Mouse (Mus musculus) gastrocnemius, adult 18-20 months (tissue): ENCODE measurements around the gene Slc9c1. TPM values are rescaled to one million over a fixed set of nuclear protein-coding genes. Genes with fewer than 3 reads are reported as not detected.

Source experiments
- DNase-seq: peaks from one replicate; pipeline ENCODE4 v3.0.0; 2021; ENCODE audit warnings: low spot score
- total RNA-seq, 2 experiments: library from RNA; stranded (reverse); gene quantifications; 2 replicates each; pipeline ENCODE4 v1.2.3; 2021

The Slc9c1 gene
- total RNA-seq, 2 experiments from 2014 or later, result not detected

- no peak for DNase-seq
Observed at GRCm38 (mm10) chr16:45625342-45625741, 90.2 kb downstream of the Slc9c1 start.

GRCm38 (mm10) chr16:45629497-45630105, 94.5 kb downstream of the Slc9c1 start:
- DNase-seq, result no peak

GRCm38 (mm10) chr16:45630347-45630960, 95.3 kb downstream of the Slc9c1 start:
- DNase-seq, result peak; percentile 44

DNA sequence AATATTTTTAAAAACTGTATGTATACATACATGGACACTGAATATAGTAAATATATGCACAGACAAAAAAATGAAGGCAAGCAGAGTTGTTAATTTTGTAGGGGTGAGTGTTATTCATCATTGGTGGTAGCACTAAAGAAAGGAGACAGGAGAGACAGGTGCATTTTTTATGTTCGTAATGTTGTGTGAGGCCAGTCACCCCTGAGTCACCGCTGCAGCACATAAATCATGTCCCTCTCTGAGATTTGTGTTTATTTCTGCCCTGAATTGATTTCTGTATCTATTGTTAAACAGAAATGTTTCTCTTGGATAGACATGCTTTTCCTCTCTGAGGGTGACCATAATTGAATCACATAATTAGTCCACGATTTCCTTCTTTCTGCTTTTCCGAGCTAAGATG, 97.3 kb downstream of the Slc9c1 start:
- no peak for DNase-seq

GRCm38 (mm10) chr16:45635826-45636225, 100.7 kb downstream of the Slc9c1 start:
- DNase-seq, result no peak

- no peak for DNase-seq
Observed at GRCm38 (mm10) chr16:45640070-45640762, 105.1 kb downstream of the Slc9c1 start.

DNA sequence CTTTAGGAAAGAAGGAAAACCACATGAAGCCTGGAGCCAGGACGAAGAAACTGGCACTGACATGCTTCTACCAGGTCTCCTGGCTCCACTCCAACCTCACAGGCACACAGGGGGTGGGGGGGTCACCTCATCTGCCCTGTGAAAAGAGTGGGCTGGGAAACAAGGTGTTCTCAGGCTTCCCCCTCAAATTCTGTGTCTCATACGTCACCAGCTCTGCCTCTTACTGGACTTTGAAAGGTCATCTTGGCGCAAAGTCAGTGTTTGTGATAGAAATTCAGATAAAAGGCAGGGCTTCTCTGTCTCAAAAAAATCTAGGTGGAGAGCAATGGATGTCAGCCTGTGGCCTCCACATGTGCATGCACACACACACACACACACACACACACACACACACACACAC, 106.2 kb downstream of the Slc9c1 start:
- no peak for DNase-seq

DNA sequence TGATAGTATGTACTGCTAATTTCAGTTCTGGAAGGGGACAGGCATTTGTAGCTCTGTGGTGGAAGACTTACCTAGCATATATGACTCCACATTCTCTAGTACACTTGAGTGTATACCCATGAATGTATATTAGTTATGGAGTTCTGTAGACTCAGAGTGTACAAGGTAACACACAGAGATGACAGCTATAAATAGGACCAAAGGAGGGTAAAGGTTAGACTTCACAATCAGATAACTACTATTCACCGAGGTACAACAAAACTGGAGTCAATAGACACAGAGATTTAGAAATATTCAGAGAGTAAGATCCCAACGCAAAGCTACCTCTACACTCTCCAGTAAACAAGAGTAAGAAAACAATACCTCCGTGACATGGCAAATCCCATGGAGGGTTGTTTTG, 108.8 kb downstream of the Slc9c1 start:
- no peak for DNase-seq

GRCm38 (mm10) chr16:45644380-45644779, 109.3 kb downstream of the Slc9c1 start:
- DNase-seq, result peak; percentile 9

GRCm38 (mm10) chr16:45651497-45651896, 116.4 kb downstream of the Slc9c1 start:
- no peak for DNase-seq

GRCm38 (mm10) chr16:45653009-45653933, 118.2 kb downstream of the Slc9c1 start:
- no peak for DNase-seq

DNA sequence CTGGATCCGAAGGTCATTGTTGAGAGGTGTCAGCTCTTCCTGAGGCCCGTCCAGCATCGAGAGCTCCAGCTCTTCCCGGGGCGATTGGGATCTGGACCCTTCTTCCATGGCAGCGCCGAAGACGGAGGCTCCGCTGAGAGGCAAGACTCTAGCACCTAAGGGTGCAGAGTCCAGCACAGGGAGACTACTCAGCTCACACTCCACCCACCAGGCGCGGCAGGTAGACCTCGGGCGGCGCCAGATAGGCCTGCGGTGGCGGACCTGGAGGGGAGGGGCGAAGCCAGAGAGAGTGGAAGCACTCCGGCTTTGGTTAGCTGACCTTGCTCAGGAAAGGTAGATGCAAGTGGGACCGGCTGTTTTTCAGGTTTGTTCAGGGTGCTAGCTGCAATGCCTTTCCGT, 118.8 kb downstream of the Slc9c1 start, which contains the start of gene BC016579:
BC016579 (minus strand) TSS at position 135 of the 399 bp plus-strand sequence.
- no peak for DNase-seq

- no peak for DNase-seq
Observed at GRCm38 (mm10) chr16:45654465-45654864, 119.4 kb downstream of the Slc9c1 start.

Other genes with a start within 250 kb of the Slc9c1 start
- 10 to 100 TPM; 11.3 to 18.1 TPM for gene Cd200, start 126.3 kb upstream of the Slc9c1 start, total RNA-seq
- under 1 TPM in 1 of 2 experiments, not detected in 1; 0.09 TPM for gene Gm609, start 42.3 kb upstream of the Slc9c1 start, total RNA-seq
- gene Gm17783, start 3.3 kb upstream of the Slc9c1 start, total RNA-seq, result not detected
- gene Gcsam, start 75.1 kb downstream of the Slc9c1 start, total RNA-seq, result under 1 TPM in 1 of 2 experiments, not detected in 1; 0.17 TPM
- gene BC016579, start 118.8 kb downstream of the Slc9c1 start, total RNA-seq, result not detected
- not detected for gene Tmprss7, start 158.3 kb downstream of the Slc9c1 start, total RNA-seq
- under 1 TPM; 0.18 to 0.47 TPM for gene Tagln3, start 189.3 kb downstream of the Slc9c1 start, total RNA-seq
- gene Abhd10, start 207.6 kb downstream of the Slc9c1 start, total RNA-seq, result 10 to 100 TPM; 11.3 to 13.8 TPM